Mouse (Mus musculus) monocyte, adult 2 months (primary cell): ENCODE measurements around the gene Brd1.
"Not testable (repeated sequence)": the region's sequence is repeated elsewhere in the genome, so short reads cannot be mapped to it uniquely, and the experiment has no call there.

Experiments
- DNase-seq, 2 experiments: peaks; one replicate each; pipeline ENCODE4 v3.0.0; 2022; ENCODE audit warnings: low spot score in 2 of 2, low read depth in 1 of 2

The Brd1 gene

GRCm38 (mm10) chr15:88732405-88733020 lies 1.5 kb downstream of the Brd1 start:
- DNase-seq, result no peak

- no peak for DNase-seq
These were observed 3.3 kb downstream of the Brd1 start for GRCm38 (mm10) chr15:88730717-88731116.

- no peak for DNase-seq
These were observed 6.8 kb downstream of the Brd1 start for GRCm38 (mm10) chr15:88727204-88727603.

GRCm38 (mm10) chr15:88725036-88725435 lies 9.0 kb downstream of the Brd1 start:
- DNase-seq, result no peak

GRCm38 (mm10) chr15:88724311-88724710 lies 9.7 kb downstream of the Brd1 start:
- DNase-seq, result no peak

- DNase-seq, result no peak
These were observed 10.8 kb downstream of the Brd1 start for GRCm38 (mm10) chr15:88723205-88723604.

- no peak for DNase-seq
These were observed 16.8 kb downstream of the Brd1 start for GRCm38 (mm10) chr15:88717239-88717638.

GRCm38 (mm10) chr15:88716350-88716749 lies 17.7 kb downstream of the Brd1 start:
- no peak for DNase-seq

- DNase-seq, result no peak
These were observed 19.9 kb downstream of the Brd1 start for GRCm38 (mm10) chr15:88714021-88714589.

- no peak for DNase-seq
These were observed 21.5 kb downstream of the Brd1 start for GRCm38 (mm10) chr15:88712501-88712900.

- no peak for DNase-seq
These were observed 24.2 kb downstream of the Brd1 start for GRCm38 (mm10) chr15:88709878-88710277.

GRCm38 (mm10) chr15:88708657-88709511 lies 25.1 kb downstream of the Brd1 start:
- DNase-seq, result no peak

GRCm38 (mm10) chr15:88708204-88708603 lies 25.8 kb downstream of the Brd1 start:
- no peak for DNase-seq

GRCm38 (mm10) chr15:88706987-88707386 lies 27.0 kb downstream of the Brd1 start:
- not testable (repeated sequence) for DNase-seq

GRCm38 (mm10) chr15:88706320-88706719 lies 27.7 kb downstream of the Brd1 start:
- no peak for DNase-seq

- no peak for DNase-seq
These were observed 29.7 kb downstream of the Brd1 start for GRCm38 (mm10) chr15:88704284-88704683.

- no peak for DNase-seq
These were observed 31.5 kb downstream of the Brd1 start for GRCm38 (mm10) chr15:88702501-88702900.

GRCm38 (mm10) chr15:88700759-88701158 lies 33.3 kb downstream of the Brd1 start:
- no peak for DNase-seq

- DNase-seq, result no peak
These were observed 34.5 kb downstream of the Brd1 start for GRCm38 (mm10) chr15:88699508-88699907.

- no peak for DNase-seq
These were observed 36.4 kb downstream of the Brd1 start for GRCm38 (mm10) chr15:88697586-88697985.

GRCm38 (mm10) chr15:88696055-88696454 lies 38.0 kb downstream of the Brd1 start:
- DNase-seq, result no peak

GRCm38 (mm10) chr15:88694033-88694432 lies 40.0 kb downstream of the Brd1 start:
- DNase-seq, result no peak
